Mouse (Mus musculus) adrenal gland, adult 2 months (tissue): ENCODE results near the gene Atl3. TPM values are rescaled to one million over a fixed set of nuclear protein-coding genes. Genes with fewer than 3 reads are reported as not detected.

ENCODE experiments used
- DNase-seq: peaks from one replicate; pipeline ENCODE4 v3.0.0; 2021
- polyA plus RNA-seq: library from polyadenylated mRNA; depleted of rRNA; stranded (reverse); fragments of >200 nt; gene quantifications from 2 replicates; pipeline ENCODE4 v1.2.3, GENCODE M21; 2012; rRNA removed
- total RNA-seq, 2 experiments: library from RNA; stranded (reverse); gene quantifications; 2 replicates each; pipeline ENCODE4 v1.2.3; 2021

The Atl3 gene
- total and polyA plus RNA-seq, 3 experiments, result 14.4 to 107 (median 94.1) TPM

- no peak for DNase-seq
Observed at GRCm38 (mm10) chr19:7561456-7561855, 67.6 kb downstream of the Atl3 start.

- DNase-seq, result no peak
Observed at GRCm38 (mm10) chr19:7562601-7563129, 68.8 kb downstream of the Atl3 start.

- DNase-seq, result no peak
Observed at GRCm38 (mm10) chr19:7563676-7564075, 69.8 kb downstream of the Atl3 start.

GRCm38 (mm10) chr19:7564457-7564856, 70.6 kb downstream of the Atl3 start:
- no peak for DNase-seq

- no peak for DNase-seq
Observed at GRCm38 (mm10) chr19:7566826-7567225, 73.0 kb downstream of the Atl3 start.

GRCm38 (mm10) chr19:7568364-7568763, 74.5 kb downstream of the Atl3 start:
- no peak for DNase-seq

- DNase-seq, result no peak
Observed at GRCm38 (mm10) chr19:7569650-7570049, 75.8 kb downstream of the Atl3 start.

- DNase-seq, result no peak
Observed at GRCm38 (mm10) chr19:7576180-7576579, 82.3 kb downstream of the Atl3 start.

GRCm38 (mm10) chr19:7577710-7578109, 83.9 kb downstream of the Atl3 start:
- no peak for DNase-seq

GRCm38 (mm10) chr19:7581042-7581441, 87.2 kb downstream of the Atl3 start:
- no peak for DNase-seq

- no peak for DNase-seq
Observed at GRCm38 (mm10) chr19:7583101-7583500, 89.3 kb downstream of the Atl3 start.

- DNase-seq, result no peak
Observed at GRCm38 (mm10) chr19:7583599-7583998, 89.8 kb downstream of the Atl3 start.

- DNase-seq, result peak; percentile 81
Observed at GRCm38 (mm10) chr19:7585279-7585678, 91.4 kb downstream of the Atl3 start.

GRCm38 (mm10) chr19:7585764-7586163, 91.9 kb downstream of the Atl3 start:
- no peak for DNase-seq

Other genes with a start within 250 kb of the Atl3 start
- 1 to 10 TPM; 1.9 to 6.3 TPM for gene Rcor2, start 226.7 kb upstream of the Atl3 start, total RNA-seq
- 4.7 and 7.4 TPM in 2 replicates for gene Rcor2, start 226.7 kb upstream of the Atl3 start, polyA plus RNA-seq
- gene Mark2, start 152.2 kb upstream of the Atl3 start, total RNA-seq, result 10 to 100 TPM; 70.2 to 71.5 TPM
- 104 and 124 TPM in 2 replicates for gene Mark2, start 152.2 kb upstream of the Atl3 start, polyA plus RNA-seq
- 10 to 100 TPM; 17.5 to 25.5 TPM for gene Spindoc, start 111.0 kb upstream of the Atl3 start, total RNA-seq
- 18.3 and 18.8 TPM in 2 replicates for gene Spindoc, start 111.0 kb upstream of the Atl3 start, polyA plus RNA-seq
- gene 2700081O15Rik, start 76.4 kb upstream of the Atl3 start, total RNA-seq, result 10 to 100 TPM; 18.4 to 26.0 TPM
- 46.5 and 52.4 TPM in 2 replicates for gene 2700081O15Rik, start 76.4 kb upstream of the Atl3 start, polyA plus RNA-seq
- gene Rtn3, start 10.8 kb upstream of the Atl3 start, total RNA-seq, result 100 to 1,000 TPM; 133 to 151 TPM
- gene Rtn3, start 10.8 kb upstream of the Atl3 start, polyA plus RNA-seq, result 115 and 137 TPM in 2 replicates
- 100 to 1,000 TPM in 1 of 2 experiments, 10 to 100 TPM in 1; 53.9 to 113 TPM for gene Pla2g16, start 63.4 kb downstream of the Atl3 start, total RNA-seq
- 10.9 and 13.6 TPM in 2 replicates for gene Pla2g16, start 63.4 kb downstream of the Atl3 start, polyA plus RNA-seq
- gene Lgals12, start 113.2 kb downstream of the Atl3 start, total RNA-seq, result 10 to 100 TPM; 28.1 to 38.8 TPM
- 9.6 and 20.4 TPM in 2 replicates for gene Lgals12, start 113.2 kb downstream of the Atl3 start, polyA plus RNA-seq
- gene Hrasls5, start 118.5 kb downstream of the Atl3 start, total RNA-seq, result under 1 TPM in 1 of 2 experiments, not detected in 1; 0.37 TPM
- gene Hrasls5, start 118.5 kb downstream of the Atl3 start, polyA plus RNA-seq, result 1.0 TPM in 1 of 2 replicates, not detected in the other
- not detected for gene Slc22a19, start 217.3 kb downstream of the Atl3 start, total RNA-seq
- gene Slc22a19, start 217.3 kb downstream of the Atl3 start, polyA plus RNA-seq, result not detected in 2 replicates